Mouse (Mus musculus): Measurements from ENCODE around the gene Gm4744. TPM values are rescaled to one million over a fixed set of nuclear protein-coding genes. Genes with fewer than 3 reads are reported as not detected.
"Not testable (repeated sequence)": the region's sequence is repeated elsewhere in the genome, so short reads cannot be mapped to it uniquely, and the experiment has no call there.

Gm4744 gene
- not detected in 3 replicates for total RNA-seq (2017)

DNA sequence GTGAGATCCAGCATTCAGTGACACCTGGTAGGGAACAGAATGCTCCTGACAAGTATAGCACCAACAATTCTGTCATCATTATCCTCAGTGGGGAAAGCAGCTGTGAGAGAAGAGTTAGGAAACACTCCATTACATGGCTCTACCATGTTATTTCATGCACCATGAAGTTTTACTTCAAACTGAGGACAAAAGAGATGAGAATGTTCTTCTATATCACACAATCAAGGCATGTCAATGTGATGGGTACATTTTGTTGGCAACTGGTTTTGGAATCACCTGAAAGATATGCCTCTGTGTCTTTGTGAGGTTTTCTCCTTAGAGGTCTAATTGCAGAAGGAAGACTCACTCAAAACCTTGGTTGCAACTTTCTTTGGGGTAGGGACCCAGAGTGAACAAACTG is at the start of gene Gm4744:
Gene Gm4744 (minus strand): TSS at position 101 of the 400 bp plus-strand sequence.
- no peak for ATAC-seq (replicated peaks; ENCODE audit: insufficient number of reproducible peaks, low FRiP score, low TSS enrichment, poor library complexity, severe bottlenecking)

GRCm38 (mm10) chr6:40999379-40999778 is 47.7 kb upstream of the Gm4744 start, which contains the start of gene Gm2663:
Gm2663 (minus strand) TSS chr6:40999479.
- not testable (repeated sequence) for ATAC-seq (replicated peaks; ENCODE audit: insufficient number of reproducible peaks, low FRiP score, low TSS enrichment, poor library complexity, severe bottlenecking)

GRCm38 (mm10) chr6:40964454-40964853 is 12.8 kb upstream of the Gm4744 start, which contains the start of gene 1810009J06Rik:
1810009J06Rik (plus strand) TSS chr6:40964754.
- not testable (repeated sequence) for ATAC-seq (replicated peaks; ENCODE audit: insufficient number of reproducible peaks, low FRiP score, low TSS enrichment, poor library complexity, severe bottlenecking)

GRCm38 (mm10) chr6:40953716-40954115 is 2.0 kb upstream of the Gm4744 start:
- no peak for ATAC-seq (replicated peaks; ENCODE audit: insufficient number of reproducible peaks, low FRiP score, low TSS enrichment, poor library complexity, severe bottlenecking)

DNA sequence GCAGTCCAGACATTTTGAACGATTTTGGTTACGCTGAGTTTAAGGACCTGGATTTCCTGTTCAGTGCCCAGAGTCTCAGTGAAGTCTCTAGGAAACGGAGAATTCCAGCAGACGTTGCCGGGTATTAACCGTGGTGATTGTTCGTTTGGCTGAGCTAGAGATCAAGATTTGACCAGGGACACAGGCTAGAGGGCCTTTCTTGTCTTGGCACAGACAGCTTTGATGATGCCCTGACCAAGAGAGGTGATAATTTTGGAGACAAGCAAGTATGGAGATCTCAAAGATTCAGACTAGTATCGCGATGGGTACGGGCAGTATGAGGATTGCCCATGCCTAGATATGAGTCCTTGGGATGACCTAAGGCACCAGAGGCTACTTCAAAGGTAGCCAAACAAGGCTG is 11.2 kb downstream of the Gm4744 start, which contains the start of gene 1700074P13Rik:
Gene 1700074P13Rik (minus strand): TSS at position 101 of the 400 bp plus-strand sequence.
- no peak for ATAC-seq (replicated peaks; ENCODE audit: insufficient number of reproducible peaks, low FRiP score, low TSS enrichment, poor library complexity, severe bottlenecking)

DNA sequence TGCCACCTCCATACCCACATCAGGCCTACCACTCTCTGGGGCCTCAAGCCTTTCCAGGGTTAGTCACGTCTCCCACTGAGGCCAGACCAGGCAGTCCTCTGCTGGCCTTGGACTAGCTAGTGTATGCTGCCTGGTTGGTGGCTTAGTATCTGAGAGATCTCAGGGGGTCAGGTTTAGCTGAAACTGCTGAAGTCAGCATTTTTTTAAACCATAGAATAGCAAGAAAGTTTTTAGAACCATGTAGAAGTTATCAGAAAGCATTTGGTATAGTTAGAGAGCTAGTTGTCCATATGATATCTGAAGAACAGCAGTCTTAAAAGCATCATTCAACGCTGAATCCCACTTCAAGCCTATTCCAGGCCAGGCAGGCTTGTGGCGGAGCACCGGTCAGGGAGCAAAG is 31.7 kb downstream of the Gm4744 start:
- ATAC-seq (replicated peaks; ENCODE audit: insufficient number of reproducible peaks, low FRiP score, low TSS enrichment, poor library complexity, severe bottlenecking), result no peak

- no peak for ATAC-seq (replicated peaks; ENCODE audit: insufficient number of reproducible peaks, low FRiP score, low TSS enrichment, poor library complexity, severe bottlenecking)
Observed at GRCm38 (mm10) chr6:40900287-40900686, 51.4 kb downstream of the Gm4744 start, which contains the start of gene Prss58. Prss58 (minus strand) TSS chr6:40900387.

Other genes starting within 250 kb of the Gm4744 start
- not detected in 3 replicates for gene Moxd2, start 64.4 kb downstream of the Gm4744 start, total RNA-seq (2017)
- gene Prss58, start 51.5 kb downstream of the Gm4744 start, total RNA-seq (2017), result 1.3 to 2.0 TPM in 2 of 3 replicates, not detected in the other
- gene 1700074P13Rik, start 11.3 kb downstream of the Gm4744 start, total RNA-seq (2017), result 0.76 TPM in 1 of 3 replicates, not detected in the others
- not detected in 3 replicates for gene 1810009J06Rik, start 12.9 kb upstream of the Gm4744 start, total RNA-seq (2017)
- gene Gm2663, start 47.6 kb upstream of the Gm4744 start, total RNA-seq (2017), result not detected in 3 replicates
- not detected in 3 replicates for gene 2210010C04Rik, start 83.6 kb upstream of the Gm4744 start, total RNA-seq (2017)